Mouse (Mus musculus): Measurements from ENCODE around the gene Akap8l.
A peak's percentile ranks its signal among the peaks of the same experiment; 100 is the strongest.

Akap8l gene

GRCm38 (mm10) chr17:32350382-32350983, at the start of gene Akap8l:
TSS of gene Akap8l (minus strand) at chr17:32350607.
- peak; percentile 99 for DNase-seq (ENCODE audit: low spot score)

GRCm38 (mm10) chr17:32396266-32396665, 45.9 kb upstream of the Akap8l start:
- DNase-seq (ENCODE audit: low spot score) = no peak

GRCm38 (mm10) chr17:32393944-32394343, 43.5 kb upstream of the Akap8l start:
- no peak for DNase-seq (ENCODE audit: low spot score)

GRCm38 (mm10) chr17:32389101-32389659, 38.8 kb upstream of the Akap8l start, which contains the start of gene Wiz:
TSS of gene Wiz (minus strand) at chr17:32389439.
- DNase-seq (ENCODE audit: low spot score) = peak; percentile 92

GRCm38 (mm10) chr17:32388370-32389100, 38.1 kb upstream of the Akap8l start:
- DNase-seq (ENCODE audit: low spot score) = peak; percentile 53

GRCm38 (mm10) chr17:32387986-32388369, 37.6 kb upstream of the Akap8l start:
- no peak for DNase-seq (ENCODE audit: low spot score)

- DNase-seq (ENCODE audit: low spot score) = peak; percentile 54
These were observed 36.4 kb upstream of the Akap8l start for GRCm38 (mm10) chr17:32386659-32387432.

GRCm38 (mm10) chr17:32383661-32384060, 33.3 kb upstream of the Akap8l start:
- no peak for DNase-seq (ENCODE audit: low spot score)

GRCm38 (mm10) chr17:32382576-32382975, 32.2 kb upstream of the Akap8l start:
- no peak for DNase-seq (ENCODE audit: low spot score)

- no peak for DNase-seq (ENCODE audit: low spot score)
These were observed 28.4 kb upstream of the Akap8l start for GRCm38 (mm10) chr17:32378786-32379185.

GRCm38 (mm10) chr17:32377137-32377536, 26.7 kb upstream of the Akap8l start:
- DNase-seq (ENCODE audit: low spot score) = no peak

GRCm38 (mm10) chr17:32376475-32376874, 26.1 kb upstream of the Akap8l start:
- DNase-seq (ENCODE audit: low spot score) = no peak

GRCm38 (mm10) chr17:32368991-32369578, 18.7 kb upstream of the Akap8l start:
- DNase-seq (ENCODE audit: low spot score) = no peak

GRCm38 (mm10) chr17:32367706-32368105, 17.3 kb upstream of the Akap8l start:
- no peak for DNase-seq (ENCODE audit: low spot score)

GRCm38 (mm10) chr17:32365296-32365695, 14.9 kb upstream of the Akap8l start:
- DNase-seq (ENCODE audit: low spot score) = no peak

- no peak for DNase-seq (ENCODE audit: low spot score)
These were observed 14.4 kb upstream of the Akap8l start for GRCm38 (mm10) chr17:32364850-32365249.

- DNase-seq (ENCODE audit: low spot score) = peak; percentile 96
These were observed 13.9 kb upstream of the Akap8l start for GRCm38 (mm10) chr17:32364331-32364730.

- DNase-seq (ENCODE audit: low spot score) = peak; percentile 31
These were observed 13.5 kb upstream of the Akap8l start for GRCm38 (mm10) chr17:32363821-32364301.

- DNase-seq (ENCODE audit: low spot score) = no peak
These were observed 12.3 kb upstream of the Akap8l start for GRCm38 (mm10) chr17:32362686-32363085.

- DNase-seq (ENCODE audit: low spot score) = no peak
These were observed 9.5 kb upstream of the Akap8l start for GRCm38 (mm10) chr17:32359928-32360327.

GRCm38 (mm10) chr17:32358943-32359340, 8.5 kb upstream of the Akap8l start:
- DNase-seq (ENCODE audit: low spot score) = no peak

Measured in MN1 (cell line).